Mouse (Mus musculus) thymus, adult 2 months (tissue): ENCODE measurements around the gene Rad18. TPM values are rescaled to one million over a fixed set of nuclear protein-coding genes. Genes with fewer than 3 reads are reported as not detected.
A peak's percentile ranks its signal among the peaks of the same experiment; 100 is the strongest.

Experiments used
- DNase-seq: peaks from one replicate; pipeline ENCODE4 v3.0.0; 2021
- H3K27ac ChIP-seq: fragments of 200-500 bp; 2 replicates; pipeline ENCODE4 v1.5.1; 2012; ENCODE audit warnings: low read length, control low read depth; ENCODE audit not compliant: control insufficient read depth, insufficient read depth
- H3K27me3 ChIP-seq: fragments of 200-500 bp; 2 replicates; pipeline ENCODE4 v1.6.1; 2012; ENCODE audit warnings: mild to moderate bottlenecking, low read length, moderate library complexity, mixed read lengths; ENCODE audit not compliant: control insufficient read depth, insufficient read depth
- H3K36me3 ChIP-seq: fragments of 200-500 bp; 2 replicates; pipeline ENCODE4 v1.6.1; 2012; ENCODE audit warnings: mild to moderate bottlenecking, low read length, moderate library complexity; ENCODE audit not compliant: control insufficient read depth, insufficient read depth
- H3K4me1 ChIP-seq: fragments of 200-500 bp; replicated peaks from 2 replicates; pipeline ENCODE4 v1.6.1; 2012; ENCODE audit warnings: low read length; ENCODE audit not compliant: control insufficient read depth, insufficient read depth
- H3K4me3 ChIP-seq: fragments of 200-500 bp; 2 replicates; pipeline ENCODE4 v1.5.1; 2012; ENCODE audit warnings: mild to moderate bottlenecking, low read length, control low read depth, moderate library complexity; ENCODE audit not compliant: control insufficient read depth, insufficient read depth
- CTCF ChIP-seq: fragments of 200-500 bp; IDR thresholded peaks from 2 replicates; pipeline ENCODE4 v1.5.1; 2012; ENCODE audit warnings: mild to moderate bottlenecking, control low read depth, low read length, moderate library complexity, borderline replicate concordance; ENCODE audit not compliant: control insufficient read depth, poor library complexity, insufficient read depth; ENCODE audit errors: extremely low read depth
- POLR2A ChIP-seq: fragments of 200-500 bp; IDR thresholded peaks from 2 replicates; pipeline ENCODE4 v1.6.1; 2012; ENCODE audit warnings: mild to moderate bottlenecking, low read length, control low read depth, moderate library complexity; ENCODE audit not compliant: control insufficient read depth, poor library complexity, insufficient read depth; ENCODE audit errors: extremely low read depth
- WGBS: fragments of 180-500 bp; shearing (Covaris S2); methylation state at CpG from one replicate; pipeline ENCODE4 v1.1.7; 2018; 5-methylcytosine and 5-hydroxymethylcytosine counted together
- polyA plus RNA-seq: library from polyadenylated mRNA; depleted of rRNA; stranded (reverse); fragments of >200 nt; gene quantifications from 2 replicates; pipeline ENCODE4 v1.2.3, GENCODE M21; 2012; rRNA removed

Gene Rad18
- 6.6 TPM in 2 replicates for polyA plus RNA-seq

- H3K27ac ChIP-seq = peak within 1 kb of the TSS; percentile 58
- H3K4me3 ChIP-seq = peak within 1 kb of the TSS; percentile 93
- TF ChIP-seq POLR2A (no peak), CTCF (peak; percentile 34; the same call in 1 of the 2 replicates)
- peak; percentile 85 for DNase-seq
- H3K27me3 ChIP-seq = no peaks in the 10 kb centered on the region
- H3K4me1 ChIP-seq = peaks cover 3% of the 10 kb centered on the region; the same call in 1 of the 2 replicates
- WGBS = under 1% methylated on average over 77 of the region's 77 CpGs
- no peaks in the 10 kb centered on the region for H3K36me3 ChIP-seq
Measured at GRCm38 (mm10) chr6:112696056-112696950, at the start of gene Rad18. Rad18 (minus strand) TSS chr6:112696686.

DNA sequence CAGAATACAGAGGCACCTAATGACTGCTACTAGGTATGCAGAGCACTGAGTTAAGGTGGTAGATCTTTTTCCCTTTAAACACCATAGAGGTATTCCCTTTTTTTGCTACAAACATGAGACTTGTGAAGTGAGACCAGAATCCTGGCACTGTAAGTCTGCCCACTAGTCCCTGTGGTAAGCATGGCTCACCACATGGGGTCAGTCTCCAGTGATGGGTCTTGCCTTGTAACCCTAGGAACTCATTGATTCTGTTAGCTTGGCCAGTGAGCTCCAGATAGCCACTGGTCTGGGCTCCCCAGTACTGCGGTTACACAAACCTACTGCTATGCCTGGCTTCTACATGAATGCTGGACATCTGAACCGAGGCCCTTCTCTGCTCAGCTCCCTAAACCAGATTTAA lies 45.8 kb upstream of the Rad18 start:
- no peak overlapping the region for H3K4me3 ChIP-seq
- no peak for DNase-seq
- no peaks in the 10 kb centered on the region for H3K36me3 ChIP-seq
- no peaks in the 10 kb centered on the region for H3K4me1 ChIP-seq
- H3K27ac ChIP-seq = no peak overlapping the region
- TF ChIP-seq POLR2A (no peak), CTCF (no peak)
- WGBS = 96% methylated on average over 2 of the region's 2 CpGs
- H3K27me3 ChIP-seq = no peaks in the 10 kb centered on the region

- Histone ChIP-seq H3K4me1 (no peaks in the 10 kb centered on the region), H3K36me3 (no peaks in the 10 kb centered on the region), H3K27ac (no peak overlapping the region), H3K27me3 (no peaks in the 10 kb centered on the region), H3K4me3 (no peak overlapping the region)
- 93% methylated on average over 5 of the region's 5 CpGs for WGBS
- no peak for DNase-seq
- TF ChIP-seq CTCF (no peak), POLR2A (no peak)
Measured at GRCm38 (mm10) chr6:112741766-112742165, 45.3 kb upstream of the Rad18 start.

- Histone ChIP-seq H3K36me3 (no peaks in the 10 kb centered on the region), H3K27ac (no peak overlapping the region), H3K27me3 (no peaks in the 10 kb centered on the region), H3K4me3 (no peak overlapping the region), H3K4me1 (no peaks in the 10 kb centered on the region)
- TF ChIP-seq POLR2A (no peak), CTCF (no peak)
- 92% methylated on average over 3 of the region's 3 CpGs for WGBS
- no peak for DNase-seq
Measured at GRCm38 (mm10) chr6:112739635-112740034, 43.1 kb upstream of the Rad18 start.

- Histone ChIP-seq H3K4me1 (no peaks in the 10 kb centered on the region), H3K27me3 (no peaks in the 10 kb centered on the region), H3K4me3 (no peak overlapping the region), H3K36me3 (no peaks in the 10 kb centered on the region), H3K27ac (no peak overlapping the region)
- TF ChIP-seq POLR2A (no peak), CTCF (no peak)
- DNase-seq = no peak
- whole genome bisulfite sequencing = 39% methylated on average over 6 of the region's 6 CpGs
Measured at GRCm38 (mm10) chr6:112738924-112739323, 42.4 kb upstream of the Rad18 start.

DNA sequence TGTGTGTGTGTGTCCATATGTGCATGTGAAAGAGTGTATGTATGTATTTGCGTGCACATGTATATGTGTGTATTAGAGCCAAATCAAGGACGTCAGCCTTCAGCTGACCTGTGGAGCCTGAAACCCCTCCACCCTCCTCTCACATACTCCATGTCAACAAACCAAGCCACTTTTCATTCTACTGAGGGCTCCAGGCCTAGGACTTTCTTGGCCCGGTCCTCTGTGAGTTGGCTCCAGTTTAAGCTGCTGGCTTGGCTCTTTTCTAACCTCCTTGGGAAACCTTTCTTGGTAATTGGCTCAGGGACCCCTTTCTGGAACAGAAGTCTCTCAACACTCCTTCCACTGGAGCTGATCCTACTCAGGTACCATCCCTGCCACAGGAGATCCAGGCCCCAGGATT lies 40.0 kb upstream of the Rad18 start:
- Histone ChIP-seq H3K36me3 (no peaks in the 10 kb centered on the region), H3K27ac (no peak overlapping the region), H3K4me3 (no peak overlapping the region), H3K4me1 (no peaks in the 10 kb centered on the region), H3K27me3 (no peaks in the 10 kb centered on the region)
- WGBS = 94% methylated on average over 3 of the region's 3 CpGs
- TF ChIP-seq POLR2A (no peak), CTCF (no peak)
- DNase-seq = no peak
